Mouse (Mus musculus) stomach, postnatal 0 days (tissue): Measurements from ENCODE around the gene Pgghg. TPM values are rescaled to one million over a fixed set of nuclear protein-coding genes. Genes with fewer than 3 reads are reported as not detected.
A peak's percentile ranks its signal among the peaks of the same experiment; 100 is the strongest.
"Not testable (repeated sequence)": the region's sequence is repeated elsewhere in the genome, so short reads cannot be mapped to it uniquely, and the experiment has no call there.

Experiments
- ATAC-seq: fragments of 200-750 bp; cut with Nextera tagmentation; 2 replicates; pipeline ENCODE4 v1.8.0; 2017; ENCODE audit not compliant: low FRiP score, low TSS enrichment
- DNase-seq: peaks from one replicate; pipeline ENCODE4 v3.0.0-alpha.2; 2016; ENCODE audit warnings: low spot score
- H3K27ac ChIP-seq: fragments of 300-500 bp; sonication (generic); replicated peaks from 2 replicates; pipeline ENCODE4 v1.5.1; 2014; ENCODE audit warnings: mild to moderate bottlenecking, control low read depth
- H3K27me3 ChIP-seq: fragments of 300-500 bp; sonication (generic); 2 replicates; pipeline ENCODE4 v1.6.1; 2014; ENCODE audit warnings: low read length; ENCODE audit not compliant: control insufficient read depth, insufficient read depth
- H3K36me3 ChIP-seq: fragments of 300-500 bp; sonication (generic); 2 replicates; pipeline ENCODE4 v1.6.1; 2014; ENCODE audit warnings: low read length, mixed read lengths; ENCODE audit not compliant: control insufficient read depth, insufficient read depth
- H3K4me1 ChIP-seq: fragments of 300-500 bp; sonication (generic); replicated peaks from 2 replicates; pipeline ENCODE4 v1.6.1; 2014; ENCODE audit warnings: antibody characterized with exemption; ENCODE audit not compliant: control insufficient read depth, insufficient read depth
- H3K4me2 ChIP-seq: fragments of 300-500 bp; sonication (generic); replicated peaks from 2 replicates; pipeline ENCODE4 v1.6.1; 2014; ENCODE audit warnings: low read depth, mild to moderate bottlenecking, control low read depth, moderate library complexity
- H3K4me3 ChIP-seq: fragments of 300-500 bp; sonication (generic); 2 replicates; pipeline ENCODE4 v1.5.1; 2014; ENCODE audit warnings: low read depth, low read length, control low read depth
- H3K9ac ChIP-seq: fragments of 300-500 bp; sonication (generic); 2 replicates; pipeline ENCODE4 v1.6.1; 2014; ENCODE audit warnings: mild to moderate bottlenecking, low read length, control low read depth, mixed read lengths
- H3K9me3 ChIP-seq: fragments of 300-500 bp; sonication (generic); 2 replicates; pipeline ENCODE4 v1.6.1; 2016; ENCODE audit warnings: low read length; ENCODE audit not compliant: control insufficient read depth
- CTCF ChIP-seq: IDR thresholded peaks from 2 replicates; pipeline ENCODE4 v1.5.1; 2016; ENCODE audit warnings: antibody characterized with exemption, low read depth, mild to moderate bottlenecking, moderate library complexity
- EP300 ChIP-seq: optimal IDR thresholded peaks from 2 replicates; pipeline ENCODE3; 2016; ENCODE audit warnings: antibody characterized with exemption
- WGBS: fragments of 180-500 bp; shearing (Covaris S2); extraction: QIAGEN DNeasy Blood & Tissue Kit; methylation state at CpG from one replicate; pipeline ENCODE4 v1.1.7; 2014; 5-methylcytosine and 5-hydroxymethylcytosine counted together
- polyA plus RNA-seq: library from polyadenylated mRNA; unstranded; fragments of >200 nt; fragmentation: Nextera tagmentation; extraction: Ambion mirVana; gene quantifications from 2 replicates; pipeline ENCODE4 v1.2.1, GENCODE M21; 2015

Gene Pgghg
- polyA plus RNA-seq, 1 experiment from 2014 or later = 10.1 TPM

- ATAC-seq (no peak), DNase-seq (no peak)
- no peaks in the 10 kb centered on the region for H3K9me3 ChIP-seq
- no peaks in the 10 kb centered on the region for H3K36me3 ChIP-seq
- WGBS = 35% methylated on average over 7 of the region's 7 CpGs
- H3K27me3 ChIP-seq = no peaks in the 10 kb centered on the region
- peaks cover 15% of the 10 kb centered on the region for H3K4me1 ChIP-seq
- H3K4me3 ChIP-seq = no peak overlapping the region
- H3K4me2 ChIP-seq = no peak overlapping the region
- TF ChIP-seq EP300 (no peak), CTCF (0 out of 2 replicates have a peak, but pooled peaks have one; percentile 20)
- no peak overlapping the region for H3K9ac ChIP-seq
- peak overlapping the region; percentile 91 for H3K27ac ChIP-seq
These were observed 29.7 kb downstream of the Pgghg start for GRCm38 (mm10) chr7:140970931-140971330.

- Histone ChIP-seq H3K4me3 (no peak overlapping the region), H3K4me1 (peaks cover 15% of the 10 kb centered on the region), H3K36me3 (no peaks in the 10 kb centered on the region), H3K27me3 (no peaks in the 10 kb centered on the region), H3K27ac (peak overlapping the region; percentile 91), H3K9ac (no peak overlapping the region), H3K9me3 (no peaks in the 10 kb centered on the region), H3K4me2 (peak overlapping the region; percentile 3; the same call in 1 of the 2 replicates)
- 48% methylated on average over 8 of the region's 8 CpGs for WGBS
- DNase-seq (no peak), ATAC-seq (peak; percentile 61)
- no peak for TF ChIP-seq CTCF
- TF ChIP-seq EP300 = no peak
These were observed 30.4 kb downstream of the Pgghg start for GRCm38 (mm10) chr7:140971479-140972171.

- no peaks in the 10 kb centered on the region for H3K9me3 ChIP-seq
- 36% methylated on average over 14 of the region's 14 CpGs for WGBS
- no peaks in the 10 kb centered on the region for H3K27me3 ChIP-seq
- no peaks in the 10 kb centered on the region for H3K36me3 ChIP-seq
- DNase-seq (no peak), ATAC-seq (no peak)
- no peak overlapping the region for H3K4me2 ChIP-seq
- TF ChIP-seq CTCF (no peak), EP300 (no peak)
- H3K4me3 ChIP-seq = no peak overlapping the region
- H3K4me1 ChIP-seq = peaks cover 12% of the 10 kb centered on the region
- H3K9ac ChIP-seq = no peak overlapping the region
- H3K27ac ChIP-seq = peak overlapping the region; percentile 49
These were observed 32.4 kb downstream of the Pgghg start for GRCm38 (mm10) chr7:140973396-140974165.

GRCm38 (mm10) chr7:140974940-140975339 is 33.7 kb downstream of the Pgghg start:
- Histone ChIP-seq H3K9ac (no peak overlapping the region), H3K4me2 (no peak overlapping the region), H3K36me3 (no peaks in the 10 kb centered on the region), H3K27ac (peak overlapping the region; percentile 50), H3K4me3 (no peak overlapping the region), H3K9me3 (no peaks in the 10 kb centered on the region), H3K4me1 (peaks cover 10% of the 10 kb centered on the region), H3K27me3 (no peaks in the 10 kb centered on the region)
- no peak for TF ChIP-seq CTCF
- TF ChIP-seq EP300 = no peak
- WGBS = 25% methylated on average over 9 of the region's 9 CpGs
- ATAC-seq = no peak
- DNase-seq = no peak

GRCm38 (mm10) chr7:140975465-140975864 is 34.3 kb downstream of the Pgghg start:
- H3K36me3 ChIP-seq = no peaks in the 10 kb centered on the region
- H3K9me3 ChIP-seq = no peaks in the 10 kb centered on the region
- DNase-seq (no peak), ATAC-seq (no peak)
- no peak overlapping the region for H3K27ac ChIP-seq
- TF ChIP-seq EP300 (no peak), CTCF (no peak)
- H3K27me3 ChIP-seq = no peaks in the 10 kb centered on the region
- H3K4me1 ChIP-seq = peaks cover 10% of the 10 kb centered on the region
- WGBS = 39% methylated on average over 3 of the region's 3 CpGs
- H3K4me2 ChIP-seq = no peak overlapping the region
- no peak overlapping the region for H3K4me3 ChIP-seq
- no peak overlapping the region for H3K9ac ChIP-seq

GRCm38 (mm10) chr7:140976720-140977119 is 35.5 kb downstream of the Pgghg start:
- DNase-seq, H3K4me1 ChIP-seq, H3K4me2 ChIP-seq, ATAC-seq, H3K9ac ChIP-seq, H3K36me3 ChIP-seq, H3K4me3 ChIP-seq, H3K27ac ChIP-seq, H3K27me3 ChIP-seq, H3K9me3 ChIP-seq: not testable (repeated sequence)
- WGBS = 80% methylated on average over 9 of the region's 9 CpGs
